Comparison of ENCODE assay signal across 8 mouse cellular contexts in genomic region chr5:120567761-120568211, GRCm38 (mm10). TPM values are rescaled to one million over a fixed set of nuclear protein-coding genes. Genes with fewer than 3 reads are reported as not detected.
DNase-seq lines count a peak whose midpoint lies in the region; ATAC-seq and TF ChIP-seq lines count a peak whose summit lies in the region.

No protein-coding gene starts in this region.

- no peak overlapping the region for H3K4me3 ChIP-seq in heart, postnatal 0 days (ENCODE audit: low read depth, low read length)
- no peak overlapping the region for H3K4me3 ChIP-seq in forebrain, embryonic 13.5 days
- no peak overlapping the region for H3K4me3 ChIP-seq in midbrain, embryonic 10.5 days

- no peak for TF ChIP-seq EP300 in heart, postnatal 0 days (IDR thresholded peaks at IDR 0.05; ENCODE audit: low read depth)

- H3K9ac ChIP-seq in heart, postnatal 0 days (replicated peaks; ENCODE audit: low read depth, low read length), result no peak overlapping the region
- peak overlapping the region; percentile 43 for H3K9ac ChIP-seq in forebrain, embryonic 13.5 days

- peaks cover 54% of the 10 kb centered on the region for H3K4me1 ChIP-seq in heart, postnatal 0 days (ENCODE audit: control insufficient read depth, insufficient read depth)
- peaks cover 89% of the 10 kb centered on the region for H3K4me1 ChIP-seq in forebrain, embryonic 13.5 days
- H3K4me1 ChIP-seq in midbrain, embryonic 10.5 days, result peaks cover 79% of the 10 kb centered on the region

- no peaks in the 10 kb centered on the region for H3K36me3 ChIP-seq in heart, postnatal 0 days (replicated peaks; ENCODE audit: control insufficient read depth, insufficient read depth, low read length)
- no peaks in the 10 kb centered on the region for H3K36me3 ChIP-seq in forebrain, embryonic 13.5 days (ENCODE audit: poor library complexity, severe bottlenecking)
- no peaks in the 10 kb centered on the region for H3K36me3 ChIP-seq in midbrain, embryonic 10.5 days

- 0 out of 2 replicates have a peak overlapping the region, but pooled peaks have one; percentile 57 for H3K27ac ChIP-seq in heart, postnatal 0 days (ENCODE audit: low read depth)
- peak overlapping the region; percentile 97 for H3K27ac ChIP-seq in forebrain, embryonic 13.5 days
- peak overlapping the region; percentile 80 for H3K27ac ChIP-seq in midbrain, embryonic 10.5 days (replicated peaks)

- no peaks in the 10 kb centered on the region for H3K9me3 ChIP-seq in heart, postnatal 0 days (replicated peaks; ENCODE audit: control insufficient read depth, low read length)
- H3K9me3 ChIP-seq in forebrain, embryonic 13.5 days (replicated peaks), result no peaks in the 10 kb centered on the region
- no peaks in the 10 kb centered on the region for H3K9me3 ChIP-seq in midbrain, embryonic 10.5 days (replicated peaks)

- DNase-seq in heart, postnatal 0 days (ENCODE audit: low spot score), result no peak
- no peak for DNase-seq in heart, adult 9 months (ENCODE audit: low spot score in 2 of 2)
- DNase-seq in cerebellum, adult 18-20 months, result peak; percentile 34 to 52
- DNase-seq in midbrain, embryonic 10.5 days (ENCODE audit: low spot score), result no peak
- DNase-seq in layer of hippocampus, adult 8-10 months (ENCODE audit: low spot score in 2 of 2), result no peak
- DNase-seq in layer of hippocampus, adult 9-10 months (ENCODE audit: low spot score), result no peak
- DNase-seq in spleen, postnatal 36 days (ENCODE audit: low spot score in 2 of 2), result no peak

- H3K4me2 ChIP-seq in heart, postnatal 0 days (ENCODE audit: low read depth, low read length), result no peak overlapping the region
- peak overlapping the region; percentile 38 for H3K4me2 ChIP-seq in forebrain, embryonic 13.5 days

- H3K27me3 ChIP-seq in heart, postnatal 0 days (ENCODE audit: control insufficient read depth, insufficient read depth, low read length), result no peaks in the 10 kb centered on the region
- H3K27me3 ChIP-seq in forebrain, embryonic 13.5 days, result no peaks in the 10 kb centered on the region
- no peaks in the 10 kb centered on the region for H3K27me3 ChIP-seq in midbrain, embryonic 10.5 days (ENCODE audit: low read depth, poor library complexity, severe bottlenecking)

- WGBS in heart, postnatal 0 days, result 73% methylated on average over 14 of the region's 14 CpGs
- 23% methylated on average over 14 of the region's 14 CpGs for WGBS in forebrain, embryonic 13.5 days
- 62% methylated on average over 14 of the region's 14 CpGs for WGBS in midbrain, embryonic 10.5 days

- ATAC-seq in heart, postnatal 0 days (ENCODE audit: insufficient read depth, low read depth), result no peak
- peak; percentile 41 for ATAC-seq in forebrain, embryonic 13.5 days

- no peak for TF ChIP-seq CTCF in heart, postnatal 0 days (IDR thresholded peaks at IDR 0.05; ENCODE audit: low read depth)

RNA-seq across cellular contexts. Expression of gene Tpcn1, which starts 20.7 kb away (rescaled TPM):
- 15.8 and 27.6 TPM in 2 replicates for total RNA-seq in heart, postnatal 0 days (2014; rRNA removed; ENCODE audit: low replicate concordance)
- polyA plus RNA-seq in heart, postnatal 0 days (2015; fragmentation: Nextera tagmentation; extraction: Ambion mirVana), result 11.5 and 11.7 TPM in 2 replicates
- polyA plus RNA-seq in forebrain, embryonic 13.5 days (2015; fragmentation: Nextera tagmentation; extraction: Ambion mirVana), result 14.8 and 15.8 TPM in 2 replicates
- 10.3 and 11.1 TPM in 2 replicates for polyA plus RNA-seq in midbrain, embryonic 10.5 days (2016; fragmentation: Nextera tagmentation; extraction: Ambion mirVana)
- 10 to 100 TPM; 38.2 to 43.8 (median 41.1) TPM for total RNA-seq in layer of hippocampus, adult 8-10 months (2022)

RNA-seq across cellular contexts. Expression of gene Iqcd, which starts 21.0 kb away (rescaled TPM):
- not detected in 2 replicates for total RNA-seq in heart, postnatal 0 days (2014; rRNA removed; ENCODE audit: low replicate concordance)
- polyA plus RNA-seq in heart, postnatal 0 days (2015; fragmentation: Nextera tagmentation; extraction: Ambion mirVana), result 0.14 and 0.18 TPM in 2 replicates
- polyA plus RNA-seq in forebrain, embryonic 13.5 days (2015; fragmentation: Nextera tagmentation; extraction: Ambion mirVana), result 1.1 and 2.3 TPM in 2 replicates
- 0.95 and 0.98 TPM in 2 replicates for polyA plus RNA-seq in midbrain, embryonic 10.5 days (2016; fragmentation: Nextera tagmentation; extraction: Ambion mirVana)
- total RNA-seq in layer of hippocampus, adult 8-10 months (2022), result 1 to 10 TPM; 1.2 to 1.6 (median 1.5) TPM

RNA-seq across cellular contexts. Expression of gene Rita1, which starts 44.6 kb away (rescaled TPM):
- 20.2 and 24.5 TPM in 2 replicates for total RNA-seq in heart, postnatal 0 days (2014; rRNA removed; ENCODE audit: low replicate concordance)
- 15.7 and 16.3 TPM in 2 replicates for polyA plus RNA-seq in heart, postnatal 0 days (2015; fragmentation: Nextera tagmentation; extraction: Ambion mirVana)
- 19.0 TPM in 2 replicates for polyA plus RNA-seq in forebrain, embryonic 13.5 days (2015; fragmentation: Nextera tagmentation; extraction: Ambion mirVana)
- 16.0 and 16.2 TPM in 2 replicates for polyA plus RNA-seq in midbrain, embryonic 10.5 days (2016; fragmentation: Nextera tagmentation; extraction: Ambion mirVana)
- total RNA-seq in layer of hippocampus, adult 8-10 months (2022), result 10 to 100 TPM; 22.1 to 27.3 (median 24.7) TPM

RNA-seq across cellular contexts. Expression of gene Ddx54, which starts 44.8 kb away (rescaled TPM):
- total RNA-seq in heart, postnatal 0 days (2014; rRNA removed; ENCODE audit: low replicate concordance), result 23.0 and 24.1 TPM in 2 replicates
- 17.1 and 18.2 TPM in 2 replicates for polyA plus RNA-seq in heart, postnatal 0 days (2015; fragmentation: Nextera tagmentation; extraction: Ambion mirVana)
- polyA plus RNA-seq in forebrain, embryonic 13.5 days (2015; fragmentation: Nextera tagmentation; extraction: Ambion mirVana), result 45.3 and 48.0 TPM in 2 replicates
- polyA plus RNA-seq in midbrain, embryonic 10.5 days (2016; fragmentation: Nextera tagmentation; extraction: Ambion mirVana), result 59.4 and 59.7 TPM in 2 replicates
- total RNA-seq in layer of hippocampus, adult 8-10 months (2022), result 10 to 100 TPM; 32.8 to 37.1 (median 35.7) TPM

RNA-seq across cellular contexts. Expression of gene Slc8b1, which starts 56.8 kb away (rescaled TPM):
- 4.2 and 16.0 TPM in 2 replicates for total RNA-seq in heart, postnatal 0 days (2014; rRNA removed; ENCODE audit: low replicate concordance)
- polyA plus RNA-seq in heart, postnatal 0 days (2015; fragmentation: Nextera tagmentation; extraction: Ambion mirVana), result 3.4 and 3.6 TPM in 2 replicates
- 2.1 and 2.5 TPM in 2 replicates for polyA plus RNA-seq in forebrain, embryonic 13.5 days (2015; fragmentation: Nextera tagmentation; extraction: Ambion mirVana)
- polyA plus RNA-seq in midbrain, embryonic 10.5 days (2016; fragmentation: Nextera tagmentation; extraction: Ambion mirVana), result 3.9 and 4.6 TPM in 2 replicates
- total RNA-seq in layer of hippocampus, adult 8-10 months (2022), result 10 to 100 TPM in 1 of 4 experiments, 1 to 10 TPM in 3; 9.6 to 10.8 (median 9.8) TPM

Comparison
In these comparisons a context has a peak if more than half of its experiments do, and no peak if none do; other contexts are left out.
1. DNase-seq: peak in cerebellum, adult 18-20 months (2 of 2); none in heart, postnatal 0 days (single experiment), heart, adult 9 months (0 of 2), midbrain, embryonic 10.5 days (single experiment), layer of hippocampus, adult 8-10 months (0 of 2), layer of hippocampus, adult 9-10 months (single experiment) and spleen, postnatal 36 days (0 of 2).
2. Peak in every context shown above with its lines, with median percentiles within 50 percentile points of each other: H3K27ac ChIP-seq.